Mouse (Mus musculus) limb, embryonic 12.5 days (tissue): ENCODE results near the gene 1700057G04Rik. TPM values are rescaled to one million over a fixed set of nuclear protein-coding genes. Genes with fewer than 3 reads are reported as not detected.

ENCODE experiments used
- ATAC-seq: fragments of 200-750 bp; cut with Nextera tagmentation; 2 replicates; pipeline ENCODE4 v1.8.0; 2017; ENCODE audit warnings: low read depth, moderate TSS enrichment; ENCODE audit not compliant: insufficient number of reproducible peaks, insufficient read depth, low FRiP score, low TSS enrichment
- H3K27ac ChIP-seq: fragments of 300-500 bp; sonication (generic); 2 replicates; pipeline ENCODE4 v1.5.1; 2016; ENCODE audit warnings: mild to moderate bottlenecking, moderate library complexity
- H3K27me3 ChIP-seq: fragments of 300-500 bp; sonication (generic); 2 replicates; pipeline ENCODE4 v1.6.1; 2016; ENCODE audit warnings: mild to moderate bottlenecking, moderate library complexity
- H3K36me3 ChIP-seq: fragments of 300-500 bp; sonication (generic); 2 replicates; pipeline ENCODE4 v1.6.1; 2016; ENCODE audit warnings: mild to moderate bottlenecking, moderate library complexity
- H3K4me1 ChIP-seq: fragments of 300-500 bp; sonication (generic); replicated peaks from 2 replicates; pipeline ENCODE4 v1.6.1; 2016
- H3K4me2 ChIP-seq: fragments of 300-500 bp; sonication (generic); 2 replicates; pipeline ENCODE4 v1.6.1; 2016; ENCODE audit warnings: mild to moderate bottlenecking, moderate library complexity
- H3K4me3 ChIP-seq: fragments of 300-500 bp; sonication (generic); replicated peaks from 2 replicates; pipeline ENCODE4 v1.5.1; 2016; ENCODE audit warnings: mild to moderate bottlenecking
- H3K9ac ChIP-seq: fragments of 300-500 bp; sonication (generic); replicated peaks from 2 replicates; pipeline ENCODE4 v1.6.1; 2016; ENCODE audit warnings: mild to moderate bottlenecking, moderate library complexity
- H3K9me3 ChIP-seq: fragments of 300-500 bp; sonication (generic); 2 replicates; pipeline ENCODE4 v1.6.1; 2016; ENCODE audit warnings: mild to moderate bottlenecking, moderate library complexity
- WGBS: fragments of 180-500 bp; shearing (Covaris S2); methylation state at CpG from one replicate; pipeline ENCODE4 v1.1.7; 2016; 5-methylcytosine and 5-hydroxymethylcytosine counted together
- polyA plus RNA-seq: library from polyadenylated mRNA; unstranded; fragments of >200 nt; fragmentation: Nextera tagmentation; extraction: Ambion mirVana; gene quantifications from 2 replicates; pipeline ENCODE4 v1.2.1, GENCODE M21; 2016

1700057G04Rik gene
- not detected in 2 replicates for polyA plus RNA-seq

- Histone ChIP-seq H3K9me3 (no peaks in the 10 kb centered on the region), H3K4me2 (no peak within 1 kb of the TSS), H3K9ac (no peak within 1 kb of the TSS), H3K27ac (no peak within 1 kb of the TSS), H3K36me3 (no peaks in the 10 kb centered on the region), H3K27me3 (no peaks in the 10 kb centered on the region), H3K4me1 (no peaks in the 10 kb centered on the region), H3K4me3 (no peak within 1 kb of the TSS)
- no peak for ATAC-seq
- WGBS, result 91% methylated on average over 1 of the region's 1 CpGs
These were observed at the start of gene 1700057G04Rik for GRCm38 (mm10) chr9:92309077-92309476. 1700057G04Rik (plus strand) TSS chr9:92309377.

- peaks cover 35% of the 10 kb centered on the region for H3K36me3 ChIP-seq
- H3K9me3 ChIP-seq, result no peaks in the 10 kb centered on the region
- H3K4me2 ChIP-seq, result no peak overlapping the region
- no peak overlapping the region for H3K9ac ChIP-seq
- H3K27me3 ChIP-seq, result no peaks in the 10 kb centered on the region
- WGBS, result 87% methylated on average over 7 of the region's 7 CpGs
- ATAC-seq, result no peak
- H3K27ac ChIP-seq, result no peak overlapping the region
- no peak overlapping the region for H3K4me3 ChIP-seq
- no peaks in the 10 kb centered on the region for H3K4me1 ChIP-seq
These were observed 48.6 kb upstream of the 1700057G04Rik start for GRCm38 (mm10) chr9:92260481-92261159.

GRCm38 (mm10) chr9:92265719-92266118 lies 43.5 kb upstream of the 1700057G04Rik start:
- Histone ChIP-seq H3K4me3 (no peak overlapping the region), H3K9me3 (no peaks in the 10 kb centered on the region), H3K36me3 (peaks cover 64% of the 10 kb centered on the region), H3K9ac (no peak overlapping the region), H3K4me1 (no peaks in the 10 kb centered on the region), H3K27me3 (no peaks in the 10 kb centered on the region), H3K4me2 (no peak overlapping the region), H3K27ac (no peak overlapping the region)
- WGBS, result 86% methylated on average over 4 of the region's 4 CpGs
- ATAC-seq, result no peak

- no peak overlapping the region for H3K4me2 ChIP-seq
- no peak overlapping the region for H3K4me3 ChIP-seq
- no peak overlapping the region for H3K27ac ChIP-seq
- no peak overlapping the region for H3K9ac ChIP-seq
- WGBS, result 82% methylated on average over 8 of the region's 8 CpGs
- no peak for ATAC-seq
- peaks cover 58% of the 10 kb centered on the region for H3K36me3 ChIP-seq
- no peaks in the 10 kb centered on the region for H3K4me1 ChIP-seq
- H3K27me3 ChIP-seq, result no peaks in the 10 kb centered on the region
- no peaks in the 10 kb centered on the region for H3K9me3 ChIP-seq
These were observed 42.5 kb upstream of the 1700057G04Rik start for GRCm38 (mm10) chr9:92266558-92267171.

GRCm38 (mm10) chr9:92267732-92268131 lies 41.4 kb upstream of the 1700057G04Rik start:
- no peak overlapping the region for H3K4me3 ChIP-seq

GRCm38 (mm10) chr9:92269829-92270404 lies 39.3 kb upstream of the 1700057G04Rik start:
- no peak for ATAC-seq
- WGBS, result 91% methylated on average over 5 of the region's 5 CpGs
- Histone ChIP-seq H3K4me1 (no peaks in the 10 kb centered on the region; the same call in 1 of the 2 replicates), H3K4me3 (no peak overlapping the region), H3K27me3 (no peaks in the 10 kb centered on the region), H3K36me3 (peaks cover 52% of the 10 kb centered on the region), H3K9ac (no peak overlapping the region), H3K27ac (no peak overlapping the region), H3K9me3 (no peaks in the 10 kb centered on the region), H3K4me2 (no peak overlapping the region)

More at GRCm38 (mm10) chr9:92267732-92268131, 41.4 kb upstream of the 1700057G04Rik start:
- H3K9ac ChIP-seq, result no peak overlapping the region
- no peaks in the 10 kb centered on the region for H3K27me3 ChIP-seq
- H3K4me1 ChIP-seq, result no peaks in the 10 kb centered on the region
- peaks cover 53% of the 10 kb centered on the region for H3K36me3 ChIP-seq
- no peak overlapping the region for H3K27ac ChIP-seq
- no peak overlapping the region for H3K4me2 ChIP-seq
- 84% methylated on average over 1 of the region's 1 CpGs for WGBS
- no peaks in the 10 kb centered on the region for H3K9me3 ChIP-seq
- no peak for ATAC-seq

- Histone ChIP-seq H3K27me3 (no peaks in the 10 kb centered on the region), H3K4me1 (peaks cover 4% of the 10 kb centered on the region), H3K4me2 (no peak overlapping the region), H3K27ac (no peak overlapping the region), H3K9ac (no peak overlapping the region), H3K36me3 (peaks cover 46% of the 10 kb centered on the region), H3K4me3 (no peak overlapping the region), H3K9me3 (no peaks in the 10 kb centered on the region)
- 44% methylated on average over 4 of the region's 4 CpGs for WGBS
- no peak for ATAC-seq
These were observed 38.2 kb upstream of the 1700057G04Rik start for GRCm38 (mm10) chr9:92270927-92271326.

- H3K4me1 ChIP-seq, result peaks cover 10% of the 10 kb centered on the region
- H3K4me2 ChIP-seq, result no peak overlapping the region
- H3K36me3 ChIP-seq, result peaks cover 32% of the 10 kb centered on the region
- no peak overlapping the region for H3K9ac ChIP-seq
- H3K27ac ChIP-seq, result no peak overlapping the region
- H3K4me3 ChIP-seq, result no peak overlapping the region
- no peak for ATAC-seq
- H3K27me3 ChIP-seq, result no peaks in the 10 kb centered on the region
- WGBS, result 91% methylated on average over 4 of the region's 4 CpGs
- no peaks in the 10 kb centered on the region for H3K9me3 ChIP-seq
These were observed 36.5 kb upstream of the 1700057G04Rik start for GRCm38 (mm10) chr9:92272650-92273049.

- H3K27ac ChIP-seq, result no peak overlapping the region
- ATAC-seq, result no peak
- H3K9me3 ChIP-seq, result no peaks in the 10 kb centered on the region
- H3K4me2 ChIP-seq, result no peak overlapping the region
- peaks cover 10% of the 10 kb centered on the region for H3K4me1 ChIP-seq
- peaks cover 27% of the 10 kb centered on the region for H3K36me3 ChIP-seq
- H3K9ac ChIP-seq, result no peak overlapping the region
- 84% methylated on average over 2 of the region's 2 CpGs for whole genome bisulfite sequencing
- H3K27me3 ChIP-seq, result no peaks in the 10 kb centered on the region
- no peak overlapping the region for H3K4me3 ChIP-seq
These were observed 35.9 kb upstream of the 1700057G04Rik start for GRCm38 (mm10) chr9:92273271-92273670.

- WGBS, result 66% methylated on average over 5 of the region's 6 CpGs
- no peak overlapping the region for H3K4me3 ChIP-seq
- no peak overlapping the region for H3K27ac ChIP-seq
- no peak for ATAC-seq
- H3K9me3 ChIP-seq, result no peaks in the 10 kb centered on the region
- no peak overlapping the region for H3K4me2 ChIP-seq
- H3K27me3 ChIP-seq, result no peaks in the 10 kb centered on the region
- H3K9ac ChIP-seq, result no peak overlapping the region
- peaks cover 10% of the 10 kb centered on the region for H3K4me1 ChIP-seq
- H3K36me3 ChIP-seq, result peaks cover 19% of the 10 kb centered on the region
These were observed 35.0 kb upstream of the 1700057G04Rik start for GRCm38 (mm10) chr9:92273956-92274762.
